Mouse (Mus musculus): ENCODE results near the gene Atg13. TPM values are rescaled to one million over a fixed set of nuclear protein-coding genes. Genes with fewer than 3 reads are reported as not detected.

Atg13 gene
- total RNA-seq, 2 experiments from 2014 or later: 10.7 to 21.4 TPM

- no peak for ATAC-seq (replicated peaks; ENCODE audit: low FRiP score, poor library complexity, severe bottlenecking)
Measured at GRCm38 (mm10) chr2:91696225-91696590, 14.2 kb downstream of the Atg13 start.

DNA sequence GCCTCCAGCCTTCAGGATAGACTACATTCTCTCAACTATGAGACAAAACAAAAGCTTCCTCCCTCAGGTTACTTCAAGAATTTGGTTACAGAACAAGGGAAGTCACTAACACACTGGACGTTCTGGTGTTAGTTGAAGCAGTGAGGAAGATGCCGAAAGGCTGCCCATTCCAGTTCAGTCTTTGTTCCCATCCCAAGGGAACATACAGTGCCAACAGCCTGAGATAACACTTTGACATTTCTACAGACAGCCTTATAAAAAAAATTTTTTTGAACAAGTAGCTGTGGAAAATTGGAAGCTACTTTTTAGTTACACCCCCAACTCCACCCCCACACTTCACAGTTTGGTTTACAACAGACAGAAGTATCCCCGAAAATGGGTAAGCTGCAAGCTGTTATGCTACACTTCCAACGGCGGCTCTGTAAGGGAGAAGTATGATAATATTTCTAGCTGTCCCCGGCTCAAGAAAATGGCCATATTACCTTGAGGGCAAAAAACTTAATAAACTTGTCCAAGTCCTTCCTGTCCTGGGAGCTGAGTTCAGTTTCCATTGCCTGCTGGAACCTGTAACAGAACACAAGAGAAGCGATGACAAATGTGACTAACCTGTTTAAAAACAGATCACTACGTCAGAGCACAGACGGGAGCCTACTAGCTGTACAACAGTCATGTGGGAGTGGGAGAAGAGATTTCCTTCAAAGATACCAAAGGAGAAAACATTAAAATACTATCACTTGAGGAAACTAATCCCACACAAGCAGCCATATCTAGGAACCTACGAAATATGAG, 14.7 kb downstream of the Atg13 start:
- ATAC-seq (replicated peaks; ENCODE audit: low FRiP score, poor library complexity, severe bottlenecking): no peak

DNA sequence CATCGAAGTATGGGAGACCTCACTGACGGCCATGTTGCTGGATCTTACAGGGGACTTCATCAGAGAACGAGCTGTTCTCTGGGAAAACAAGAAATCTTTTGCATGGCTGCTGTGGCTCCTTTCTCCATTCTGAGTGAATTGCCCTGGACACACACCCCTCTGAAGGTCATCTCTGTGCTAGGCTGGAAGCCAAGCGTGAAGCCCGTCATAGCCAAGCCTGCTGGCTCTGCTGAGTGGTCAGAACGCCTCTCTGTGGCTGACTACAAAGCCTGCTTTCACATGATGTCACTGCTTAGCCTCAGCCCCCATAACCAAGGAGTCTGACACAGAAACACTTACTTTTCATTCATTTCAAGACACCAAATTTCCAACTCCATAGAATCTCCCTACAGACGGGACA, 20.9 kb downstream of the Atg13 start:
- ATAC-seq (replicated peaks; ENCODE audit: low FRiP score, poor library complexity, severe bottlenecking): no peak

GRCm38 (mm10) chr2:91683919-91684318, 26.5 kb downstream of the Atg13 start:
- ATAC-seq (replicated peaks; ENCODE audit: low FRiP score, poor library complexity, severe bottlenecking): no peak

DNA sequence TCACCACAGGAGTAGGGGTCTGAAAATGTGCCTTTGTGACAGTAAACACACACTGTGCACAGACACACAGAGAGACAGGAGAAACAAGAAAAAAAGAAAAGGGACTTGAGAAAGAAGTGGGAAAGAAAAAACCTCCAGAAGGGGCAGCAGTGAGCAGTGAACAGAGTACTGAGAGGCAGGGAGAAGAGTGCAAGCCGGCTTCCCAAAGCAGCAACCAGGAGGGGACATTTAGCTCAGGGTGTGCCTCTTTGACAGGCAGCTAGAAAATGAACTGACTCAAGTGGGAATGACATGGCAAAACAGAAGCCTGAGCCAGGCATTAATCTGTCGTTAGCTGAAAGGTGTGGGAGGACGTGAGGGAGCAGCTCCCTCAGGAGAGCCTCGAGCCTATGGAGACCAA, 27.5 kb downstream of the Atg13 start:
- no peak for ATAC-seq (replicated peaks; ENCODE audit: low FRiP score, poor library complexity, severe bottlenecking)

- no peak for ATAC-seq (replicated peaks; ENCODE audit: low FRiP score, poor library complexity, severe bottlenecking)
Measured at GRCm38 (mm10) chr2:91676961-91677360, 33.4 kb downstream of the Atg13 start.

- no peak for ATAC-seq (replicated peaks; ENCODE audit: low FRiP score, poor library complexity, severe bottlenecking)
Measured at GRCm38 (mm10) chr2:91676420-91676819, 34.0 kb downstream of the Atg13 start.

- ATAC-seq (replicated peaks; ENCODE audit: low FRiP score, poor library complexity, severe bottlenecking): no peak
Measured at GRCm38 (mm10) chr2:91674895-91675294, 35.5 kb downstream of the Atg13 start.

DNA sequence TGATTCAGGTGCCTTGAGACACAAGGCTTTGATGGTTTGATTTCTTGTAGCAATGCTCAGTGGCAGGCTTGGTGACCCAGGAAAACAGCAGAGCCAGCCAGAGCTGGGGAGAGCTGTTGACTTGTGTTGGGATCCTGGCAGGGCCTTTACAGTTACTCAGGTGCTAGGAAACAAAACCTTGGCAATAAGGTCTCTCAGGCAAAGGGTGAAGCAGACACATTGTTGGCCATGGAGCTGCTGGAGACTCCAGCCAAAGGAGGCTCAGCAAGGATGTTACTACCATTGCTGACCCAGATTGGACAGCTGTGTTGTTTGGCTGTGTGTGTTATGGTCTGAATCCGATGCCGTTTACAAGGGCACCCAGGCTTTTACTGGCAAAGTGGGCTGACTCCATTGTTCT, 36.8 kb downstream of the Atg13 start:
- no peak for ATAC-seq (replicated peaks; ENCODE audit: low FRiP score, poor library complexity, severe bottlenecking)

DNA sequence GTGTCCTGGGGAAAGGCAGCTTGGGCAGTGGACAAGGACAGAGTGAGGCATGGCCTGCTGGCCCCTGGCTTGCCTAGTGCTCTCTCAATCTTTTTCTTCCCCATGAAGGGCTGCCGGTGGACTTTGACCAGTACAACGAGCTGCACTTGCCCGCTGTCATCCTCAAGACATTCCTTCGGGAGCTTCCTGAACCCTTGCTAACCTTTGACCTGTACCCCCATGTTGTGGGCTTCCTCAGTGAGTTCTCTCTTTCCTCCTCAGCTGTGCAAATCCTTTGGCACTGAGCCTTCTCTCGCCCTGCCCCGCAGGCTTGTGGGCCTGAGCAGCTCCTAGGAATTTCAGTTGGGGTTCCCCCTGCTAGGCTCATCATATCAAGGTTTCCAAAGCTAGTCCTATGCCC, 40.3 kb downstream of the Atg13 start:
- no peak for ATAC-seq (replicated peaks; ENCODE audit: low FRiP score, poor library complexity, severe bottlenecking)

DNA sequence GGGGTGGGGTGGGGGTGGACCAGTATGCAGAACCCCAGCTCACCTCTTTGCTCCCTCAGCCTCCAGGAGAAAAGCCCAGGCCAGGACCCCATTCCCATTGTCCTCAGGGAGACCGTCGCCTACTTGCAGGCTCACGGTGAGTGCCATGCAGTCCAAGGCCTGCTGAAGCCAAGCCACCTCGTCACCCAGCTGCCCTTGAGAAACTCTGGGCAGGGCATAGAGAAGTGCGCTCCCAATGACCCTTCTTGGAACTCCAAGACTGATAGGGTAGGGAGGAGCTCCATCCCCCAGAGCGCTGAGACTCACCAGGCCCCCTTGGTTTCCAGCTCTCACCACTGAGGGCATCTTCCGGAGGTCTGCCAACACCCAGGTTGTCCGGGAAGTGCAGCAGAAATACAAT, 41.0 kb downstream of the Atg13 start:
- no peak for ATAC-seq (replicated peaks; ENCODE audit: low FRiP score, poor library complexity, severe bottlenecking)

DNA sequence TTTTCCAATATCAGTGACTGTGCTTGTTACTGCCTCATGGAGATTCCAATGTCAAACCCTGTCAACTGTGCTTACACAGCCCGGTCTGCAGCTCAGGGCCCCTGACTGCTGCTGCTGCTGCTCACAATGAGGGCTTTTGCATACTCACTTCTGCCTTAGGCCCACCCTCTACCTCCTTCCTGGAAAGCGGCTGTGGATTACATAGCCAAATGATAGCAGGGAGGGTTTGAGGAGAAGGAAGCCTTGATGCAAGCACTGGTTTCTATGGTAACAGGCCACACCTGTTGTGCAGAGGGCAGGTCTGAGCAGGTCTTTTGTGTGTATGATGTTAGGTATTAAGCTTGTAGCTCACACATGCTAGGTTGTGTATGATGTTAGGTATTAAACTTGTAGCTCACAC, 42.6 kb downstream of the Atg13 start:
- no peak for ATAC-seq (replicated peaks; ENCODE audit: low FRiP score, poor library complexity, severe bottlenecking)

- ATAC-seq (replicated peaks; ENCODE audit: low FRiP score, poor library complexity, severe bottlenecking): no peak
Measured at GRCm38 (mm10) chr2:91666386-91666910, 43.9 kb downstream of the Atg13 start.

DNA sequence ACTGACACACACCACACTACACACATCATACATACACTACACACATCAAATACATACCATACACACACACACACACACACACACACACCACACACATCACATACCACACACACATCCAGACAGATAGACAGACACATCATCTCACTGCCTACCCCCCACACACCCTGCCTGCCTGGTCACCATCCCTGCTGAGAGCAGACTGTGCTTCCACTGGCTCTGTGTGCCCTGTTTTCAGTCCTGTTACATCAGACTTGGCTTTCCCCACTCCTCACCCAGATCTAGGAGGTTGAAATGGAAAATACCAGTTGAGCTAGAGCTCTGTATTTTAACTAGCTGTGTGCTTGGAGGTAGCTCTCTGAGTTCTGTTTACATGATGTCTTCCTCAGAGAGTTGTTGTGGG, 45.6 kb downstream of the Atg13 start:
- no peak for ATAC-seq (replicated peaks; ENCODE audit: low FRiP score, poor library complexity, severe bottlenecking)

- ATAC-seq (replicated peaks; ENCODE audit: low FRiP score, poor library complexity, severe bottlenecking): no peak
Measured at GRCm38 (mm10) chr2:91660981-91661380, 49.4 kb downstream of the Atg13 start.

- no peak for ATAC-seq (replicated peaks; ENCODE audit: low FRiP score, poor library complexity, severe bottlenecking)
Measured at GRCm38 (mm10) chr2:91659657-91660056, 50.7 kb downstream of the Atg13 start.

DNA sequence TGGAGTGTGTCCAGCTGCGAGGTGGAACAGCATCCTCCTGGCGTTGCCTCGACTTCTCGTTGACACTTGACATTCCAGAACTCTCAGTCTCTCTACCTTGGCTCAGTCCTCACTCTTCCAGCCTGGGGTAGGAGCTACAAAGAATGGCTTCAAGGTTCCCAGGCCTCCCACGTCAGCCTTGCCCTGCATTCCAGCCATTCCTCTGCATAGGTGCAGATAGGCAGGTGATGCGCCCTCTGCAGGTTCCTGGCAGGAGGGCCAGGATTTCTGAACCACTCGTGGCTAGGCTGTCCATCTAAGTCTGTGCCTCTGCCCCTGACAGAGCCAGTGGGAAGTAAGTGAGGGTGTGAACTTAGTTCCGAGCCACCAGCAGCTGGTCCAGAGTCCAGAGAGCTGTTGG, 53.6 kb downstream of the Atg13 start:
- ATAC-seq (replicated peaks; ENCODE audit: low FRiP score, poor library complexity, severe bottlenecking): no peak

GRCm38 (mm10) chr2:91655827-91656226, 54.5 kb downstream of the Atg13 start:
- no peak for ATAC-seq (replicated peaks; ENCODE audit: low FRiP score, poor library complexity, severe bottlenecking)

DNA sequence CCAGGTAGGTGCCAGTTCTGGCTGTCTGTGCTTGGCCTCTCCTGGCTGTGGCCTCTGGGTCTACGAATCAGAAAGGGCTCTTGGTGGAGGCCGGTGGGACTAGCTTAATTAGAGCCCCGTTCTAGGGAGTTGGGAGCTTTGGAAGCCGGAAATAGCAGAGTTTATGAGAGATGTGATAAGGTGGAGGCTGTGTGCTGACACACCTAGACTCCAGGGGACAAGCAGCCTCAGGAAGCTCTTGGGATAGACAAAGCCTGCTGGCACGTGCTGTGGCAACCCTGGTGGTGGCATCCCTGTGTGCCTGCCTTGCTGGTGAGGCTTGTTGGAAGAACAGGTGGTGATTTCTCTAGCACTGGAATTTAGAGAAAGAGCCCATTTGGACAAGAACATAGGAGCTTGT, 55.0 kb downstream of the Atg13 start:
- no peak for ATAC-seq (replicated peaks; ENCODE audit: low FRiP score, poor library complexity, severe bottlenecking)

DNA sequence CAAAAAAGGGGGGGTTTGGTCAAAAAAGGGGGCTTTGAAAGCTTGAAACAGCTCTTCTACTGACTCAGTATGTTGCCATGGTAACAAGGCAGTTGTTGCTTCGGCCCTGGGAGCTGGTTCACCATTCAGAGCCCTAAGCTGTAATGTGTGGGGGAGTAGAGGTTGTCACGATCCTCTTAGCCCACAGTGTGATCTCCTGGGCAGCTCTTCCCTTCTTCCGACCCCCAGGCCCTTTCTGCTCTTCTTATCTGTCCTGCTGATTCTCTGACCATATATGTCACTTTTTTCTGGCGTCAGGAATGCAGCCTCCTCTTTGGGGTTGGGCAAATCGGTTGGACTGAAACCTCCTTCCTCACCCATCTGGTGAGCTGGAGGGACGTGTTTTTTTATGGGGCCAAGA, 57.5 kb downstream of the Atg13 start:
- ATAC-seq (replicated peaks; ENCODE audit: low FRiP score, poor library complexity, severe bottlenecking): no peak

DNA sequence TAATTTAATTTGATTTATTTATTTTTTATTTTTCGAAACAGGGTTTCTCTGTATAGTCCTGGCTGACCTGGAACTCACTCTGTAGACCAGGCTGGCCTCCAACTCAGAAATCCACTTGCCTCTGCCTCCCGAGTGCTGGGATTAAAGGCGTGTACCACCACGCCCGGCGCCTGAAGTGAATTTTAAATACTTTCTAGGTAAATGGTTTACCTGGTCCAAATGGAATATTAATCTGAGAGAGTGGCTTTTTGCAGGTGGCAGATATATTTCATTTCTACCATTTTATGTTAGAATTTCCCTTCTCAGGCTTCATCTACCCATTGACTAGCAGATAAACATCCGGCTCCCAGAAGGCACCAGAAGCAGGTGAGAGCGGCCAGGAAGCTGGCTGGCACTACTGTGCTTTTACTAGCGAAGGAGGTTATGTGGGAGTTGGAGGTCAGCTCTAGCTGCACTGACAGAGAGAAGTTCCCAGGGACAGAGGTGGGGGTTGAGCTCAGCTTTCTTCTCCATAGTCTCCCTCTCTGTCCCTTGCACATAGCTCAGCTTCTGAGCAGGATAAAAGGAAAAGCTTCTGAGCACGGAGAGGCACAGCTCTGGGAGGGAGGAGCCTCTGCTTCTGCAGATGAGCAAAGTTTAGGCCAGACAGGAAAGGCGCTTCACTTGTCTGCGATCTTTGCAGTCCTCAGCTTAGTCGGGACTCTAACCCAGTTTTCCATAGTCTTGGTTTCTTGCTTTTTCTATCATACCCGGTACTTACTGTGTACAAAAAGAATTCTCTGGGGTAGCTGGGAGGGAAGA, 58.7 kb downstream of the Atg13 start:
- no peak for ATAC-seq (replicated peaks; ENCODE audit: low FRiP score, poor library complexity, severe bottlenecking)
